Comparison of ENCODE assay signal across 9 mouse cellular contexts in genomic region chr2:30710895-30711294, GRCm38 (mm10).
DNase-seq lines count a peak whose midpoint lies in the region; ATAC-seq and TF ChIP-seq lines count a peak whose summit lies in the region.
"Had no signal": no experiment of that assay in that cellular context is flagged by ENCODE, and none has a peak within 500 bp of the region (broad histone marks: within the 10 kb centered on the region; RNA-seq: fewer than 3 reads in every experiment).

No protein-coding gene starts in this region.

- DNase-seq in heart, adult 2 months: peak in 1 of 2 experiments; percentile 4
- DNase-seq in heart, postnatal 14 days: no peak
- no peak for DNase-seq in neural tube, embryonic 11.5 days (ENCODE audit: low spot score)
- no peak for DNase-seq in neural tube, embryonic 10.5 days (ENCODE audit: extremely low spot score, low spot score)
- DNase-seq in limb, embryonic 11.5 days (ENCODE audit: low spot score): no peak
- DNase-seq: gastrocnemius, postnatal 10 days had no signal

- H3K27ac ChIP-seq in heart, adult 2 months: peak overlapping the region; percentile 94; the same call in 1 of the 2 replicates
- H3K27ac ChIP-seq in neural tube, embryonic 11.5 days (ENCODE audit: low read depth, low read length): peak overlapping the region; percentile 94
- peak overlapping the region; percentile 84; the same call in 1 of the 2 replicates for H3K27ac ChIP-seq in limb, embryonic 11.5 days (replicated peaks; ENCODE audit: low read depth, low read length)

- peaks cover 24% of the 10 kb centered on the region for H3K4me1 ChIP-seq in heart, adult 2 months (ENCODE audit: control insufficient read depth, insufficient read depth, low read length)
- peaks cover 47% of the 10 kb centered on the region for H3K4me1 ChIP-seq in neural tube, embryonic 11.5 days (ENCODE audit: control insufficient read depth, insufficient read depth, low read length)
- peaks cover 53% of the 10 kb centered on the region for H3K4me1 ChIP-seq in limb, embryonic 11.5 days (ENCODE audit: control insufficient read depth, insufficient read depth, low read length)

- no peak overlapping the region for H3K4me3 ChIP-seq in heart, adult 2 months
- H3K4me3 ChIP-seq in neural tube, embryonic 11.5 days (ENCODE audit: low read depth, low read length): no peak overlapping the region
- no peak overlapping the region for H3K4me3 ChIP-seq in limb, embryonic 11.5 days (ENCODE audit: low read depth, low read length)

- TF ChIP-seq CTCF in heart, adult 2 months (IDR thresholded peaks at IDR 0.05): no peak

- 98% methylated on average over 7 of the region's 7 CpGs for WGBS in heart, adult 2 months
- WGBS in neural tube, embryonic 11.5 days: 93% methylated on average over 7 of the region's 7 CpGs
- 96% methylated on average over 7 of the region's 7 CpGs for WGBS in limb, embryonic 11.5 days

- H3K36me3 ChIP-seq in heart, adult 2 months (ENCODE audit: control insufficient read depth, insufficient read depth, low read length): no peaks in the 10 kb centered on the region
- H3K36me3 ChIP-seq in neural tube, embryonic 11.5 days (ENCODE audit: control insufficient read depth, insufficient read depth, low read length): no peaks in the 10 kb centered on the region
- H3K36me3 ChIP-seq in limb, embryonic 11.5 days (ENCODE audit: control insufficient read depth, insufficient read depth, low read length): no peaks in the 10 kb centered on the region

- no peak for TF ChIP-seq POLR2A in heart, adult 2 months (IDR thresholded peaks at IDR 0.05; ENCODE audit: insufficient read depth, low read depth, low read length)

- intact Hi-C loops in heart, adult 2 months (cut with DNase I): loop anchor here (5.0 to 10.0 kb wide), 3 partner anchors 41 to 116 kb away; partner anchors contain the start of gene Cstad
- intact Hi-C loops in heart, postnatal 14 days (cut with DNase I): loop anchor here (5.0 kb wide), 1 partner anchor 239 kb away; the partner anchor contains the start of gene Ier5l

- no peak for TF ChIP-seq EP300 in heart, adult 2 months (IDR thresholded peaks at IDR 0.05; ENCODE audit: insufficient read depth, low read depth, low read length)

- H3K79me2 ChIP-seq in heart, adult 2 months (replicated peaks; ENCODE audit: control insufficient read depth, insufficient read depth, low read length): no peaks in the 10 kb centered on the region

- H3K4me2 ChIP-seq in neural tube, embryonic 11.5 days (ENCODE audit: low read depth): no peak overlapping the region
- no peak overlapping the region for H3K4me2 ChIP-seq in limb, embryonic 11.5 days (ENCODE audit: low read depth, severe bottlenecking)

- H3K9me3 ChIP-seq in neural tube, embryonic 11.5 days (ENCODE audit: control insufficient read depth, low read length): no peaks in the 10 kb centered on the region
- no peaks in the 10 kb centered on the region for H3K9me3 ChIP-seq in limb, embryonic 11.5 days (ENCODE audit: control insufficient read depth, low read length)

- H3K27me3 ChIP-seq in heart, adult 2 months (ENCODE audit: control insufficient read depth, insufficient read depth, low read length): no peaks in the 10 kb centered on the region
- no peaks in the 10 kb centered on the region for H3K27me3 ChIP-seq in neural tube, embryonic 11.5 days (ENCODE audit: control insufficient read depth, insufficient read depth, low read length)
- no peaks in the 10 kb centered on the region for H3K27me3 ChIP-seq in limb, embryonic 11.5 days (ENCODE audit: control insufficient read depth, insufficient read depth, low read length)

- no peak overlapping the region for H3K9ac ChIP-seq in heart, adult 2 months (ENCODE audit: low read depth, low read length)
- no peak overlapping the region; the same call in 1 of the 2 replicates for H3K9ac ChIP-seq in neural tube, embryonic 11.5 days (ENCODE audit: low read length)
- H3K9ac ChIP-seq in limb, embryonic 11.5 days (ENCODE audit: low read length): no peak overlapping the region

- no peak for ATAC-seq in neural tube, embryonic 11.5 days (ENCODE audit: insufficient read depth, low FRiP score, low TSS enrichment)
- ATAC-seq in limb, embryonic 11.5 days (ENCODE audit: insufficient number of reproducible peaks, low FRiP score, low TSS enrichment, low read depth): no peak
- ATAC-seq in megakaryocyte-erythroid progenitor cell, adult 5-6 weeks (replicated peaks; ENCODE audit: low FRiP score, low TSS enrichment, poor library complexity, severe bottlenecking): no peak
- no peak for ATAC-seq in activated CD4-positive, CD25-positive, alpha-beta regulatory T cell, adult 4 months
- ATAC-seq in CD4-positive, CD25-positive, alpha-beta regulatory T cell, adult 4 months: no peak
